Mouse (Mus musculus) adrenal gland, postnatal 25 days (tissue): ENCODE measurements around the gene Aqp3. TPM values are rescaled to one million over a fixed set of nuclear protein-coding genes. Genes with fewer than 3 reads are reported as not detected.
"Not testable (repeated sequence)": the region's sequence is repeated elsewhere in the genome, so short reads cannot be mapped to it uniquely, and the experiment has no call there.

Experiments
- DNase-seq: peaks from one replicate; pipeline ENCODE4 v3.0.0; 2021; ENCODE audit warnings: mixed read lengths
- total RNA-seq: library from RNA; stranded (reverse); gene quantifications from 2 replicates; pipeline ENCODE4 v1.2.3, GENCODE M21; 2021

Aqp3 gene
- total RNA-seq, 1 experiment from 2014 or later: not detected

GRCm38 (mm10) chr4:41102901-41103300 lies 4.9 kb upstream of the Aqp3 start:
- peak; percentile 78 for DNase-seq

- DNase-seq: no peak
Observed at GRCm38 (mm10) chr4:41100986-41101385, 3.0 kb upstream of the Aqp3 start.

GRCm38 (mm10) chr4:41098577-41098951 lies 581 bp upstream of the Aqp3 start:
- DNase-seq: no peak

- DNase-seq: no peak
Observed at GRCm38 (mm10) chr4:41097381-41097780, 602 bp downstream of the Aqp3 start.

GRCm38 (mm10) chr4:41096794-41097193 lies 1.2 kb downstream of the Aqp3 start:
- DNase-seq: no peak

GRCm38 (mm10) chr4:41096169-41096568 lies 1.8 kb downstream of the Aqp3 start:
- DNase-seq: no peak

GRCm38 (mm10) chr4:41094361-41094760 lies 3.6 kb downstream of the Aqp3 start:
- peak; percentile 64 for DNase-seq

- DNase-seq: no peak
Observed at GRCm38 (mm10) chr4:41092958-41093357, 5.0 kb downstream of the Aqp3 start.

GRCm38 (mm10) chr4:41091391-41091790 lies 6.6 kb downstream of the Aqp3 start:
- DNase-seq: no peak

- DNase-seq: no peak
Observed at GRCm38 (mm10) chr4:41089705-41090104, 8.3 kb downstream of the Aqp3 start.

GRCm38 (mm10) chr4:41089189-41089588 lies 8.8 kb downstream of the Aqp3 start:
- no peak for DNase-seq

GRCm38 (mm10) chr4:41087459-41088298 lies 10.3 kb downstream of the Aqp3 start:
- no peak for DNase-seq

- no peak for DNase-seq
Observed at GRCm38 (mm10) chr4:41086947-41087346, 11.0 kb downstream of the Aqp3 start.

GRCm38 (mm10) chr4:41084819-41085218 lies 13.2 kb downstream of the Aqp3 start:
- no peak for DNase-seq

GRCm38 (mm10) chr4:41082803-41083202 lies 15.2 kb downstream of the Aqp3 start:
- DNase-seq: not testable (repeated sequence)

- DNase-seq: no peak
Observed at GRCm38 (mm10) chr4:41081733-41082132, 16.2 kb downstream of the Aqp3 start.

GRCm38 (mm10) chr4:41078726-41079125 lies 19.3 kb downstream of the Aqp3 start:
- no peak for DNase-seq

GRCm38 (mm10) chr4:41074461-41074860 lies 23.5 kb downstream of the Aqp3 start:
- no peak for DNase-seq

- DNase-seq: no peak
Observed at GRCm38 (mm10) chr4:41073008-41073817, 24.8 kb downstream of the Aqp3 start.

- no peak for DNase-seq
Observed at GRCm38 (mm10) chr4:41071500-41072429, 26.2 kb downstream of the Aqp3 start.

GRCm38 (mm10) chr4:41065196-41065595 lies 32.8 kb downstream of the Aqp3 start:
- DNase-seq: no peak
